Mouse (Mus musculus) brain, embryonic 18.5 days (tissue): ENCODE results near the gene Asb17.

Source experiments
- DNase-seq: peaks from one replicate; pipeline ENCODE4 v3.0.0-alpha.2; 2012; ENCODE audit warnings: low read depth, low spot score

The Asb17 gene

DNA sequence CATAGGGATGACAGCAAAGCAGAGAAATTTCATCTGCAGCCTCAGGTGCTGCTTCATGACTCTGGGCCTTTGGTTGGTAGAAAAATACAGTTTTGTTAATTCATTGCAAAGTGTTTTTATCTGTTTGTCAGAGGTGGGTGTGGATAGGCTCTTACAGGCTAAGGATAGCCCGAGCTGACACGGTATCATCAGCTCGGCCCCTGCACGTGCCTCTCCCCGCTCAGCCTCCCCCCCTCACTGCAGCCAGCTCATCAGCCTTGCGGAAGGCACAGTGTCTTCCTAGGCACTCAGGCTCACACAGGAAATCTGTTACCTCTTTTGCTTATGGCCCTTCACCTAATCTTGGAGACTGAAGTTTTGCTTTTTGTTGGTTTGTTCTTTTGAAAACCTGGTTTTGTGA is 44.1 kb downstream of the Asb17 start:
- DNase-seq: no peak

GRCm38 (mm10) chr3:153889188-153889781 is 45.3 kb downstream of the Asb17 start:
- DNase-seq: no peak

GRCm38 (mm10) chr3:153895454-153895853 is 51.4 kb downstream of the Asb17 start:
- no peak for DNase-seq

DNA sequence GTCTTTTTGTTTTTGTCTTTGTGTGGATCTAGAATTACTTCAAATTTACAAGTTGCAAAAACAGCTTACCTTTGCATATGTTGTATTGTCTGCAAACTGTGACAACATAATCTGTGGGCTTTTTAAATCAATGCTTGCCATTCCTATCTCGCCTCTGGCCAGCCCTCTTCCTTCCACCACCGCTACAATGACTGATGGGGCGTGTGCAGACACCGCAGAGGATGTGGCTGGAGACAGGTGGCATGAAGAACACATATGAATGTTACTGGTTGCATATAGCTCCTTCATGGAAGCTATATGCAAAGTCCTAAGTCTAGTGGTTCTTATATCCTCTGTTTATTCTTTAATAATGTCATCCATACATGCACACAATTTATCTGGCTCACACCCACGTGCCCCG is 53.2 kb downstream of the Asb17 start:
- DNase-seq: no peak

GRCm38 (mm10) chr3:153901904-153902303 is 57.9 kb downstream of the Asb17 start:
- DNase-seq: no peak

GRCm38 (mm10) chr3:153902595-153902994 is 58.6 kb downstream of the Asb17 start:
- DNase-seq: no peak

DNA sequence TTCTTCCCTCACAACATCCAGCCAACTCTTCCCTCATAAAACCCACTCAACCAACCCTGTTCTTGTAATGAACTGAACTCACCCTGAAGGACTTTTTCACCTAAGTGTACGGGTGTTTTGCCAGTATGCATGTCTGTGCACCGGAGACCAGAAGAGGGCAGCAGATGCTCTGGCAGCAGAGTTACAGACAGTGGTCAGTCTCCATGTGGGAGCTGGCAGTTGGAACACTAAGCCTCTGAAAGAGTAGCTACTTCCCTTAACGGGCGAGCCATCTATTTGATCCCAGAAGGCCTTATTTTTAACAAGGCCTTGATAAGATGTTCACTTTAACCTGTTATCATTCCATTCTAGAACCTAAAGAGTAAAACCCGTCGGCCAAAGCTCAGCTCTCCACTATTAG is 60.6 kb downstream of the Asb17 start:
- DNase-seq: no peak
